Mouse (Mus musculus) liver, embryonic 14.5 days (tissue): Measurements from ENCODE around the gene Tnfsf18.

Source experiments
- CTCF ChIP-seq: IDR thresholded peaks from 2 replicates; pipeline ENCODE4 v1.5.1; 2016; ENCODE audit warnings: antibody characterized with exemption, low read depth, control low read depth
- EP300 ChIP-seq: IDR thresholded peaks from 2 replicates; pipeline ENCODE4 v1.6.1; 2016; ENCODE audit warnings: antibody characterized with exemption, low read depth

- TF ChIP-seq CTCF (no peak), EP300 (no peak)
Measured at GRCm38 (mm10) chr1:161528173-161528572, 33.7 kb downstream of the Tnfsf18 start.
